Mouse (Mus musculus) right cerebral cortex, adult 18-20 months (tissue): Measurements from ENCODE around the gene Zfp664.

Experiments used
- DNase-seq: peaks from one replicate; pipeline ENCODE4 v3.0.0; 2022; ENCODE audit warnings: mixed read lengths

Zfp664 gene

GRCm38 (mm10) chr5:124873096-124873495, 10.6 kb downstream of the Zfp664 start:
- DNase-seq, result no peak

- DNase-seq, result no peak
These were observed 11.6 kb downstream of the Zfp664 start for GRCm38 (mm10) chr5:124873890-124874601.

DNA sequence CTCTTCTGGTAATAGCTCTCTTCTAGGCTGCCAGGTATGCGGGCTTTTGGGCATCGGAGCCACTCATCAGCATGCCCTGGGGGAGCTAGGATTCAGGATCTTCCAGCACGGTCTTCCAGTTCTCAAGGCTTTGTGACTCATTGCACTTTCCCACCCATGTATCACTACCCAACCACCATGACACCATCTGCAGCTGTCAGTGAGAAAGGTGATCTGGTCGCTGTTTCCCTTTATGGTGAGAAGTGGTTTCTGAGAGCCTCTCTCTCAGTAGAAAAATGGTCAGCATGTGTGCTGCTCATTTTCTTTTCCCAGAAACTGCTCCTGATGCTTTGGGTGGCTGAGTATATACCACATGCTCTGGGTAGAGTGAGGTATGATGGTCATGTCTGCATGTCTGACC, 16.8 kb downstream of the Zfp664 start:
- DNase-seq, result no peak

GRCm38 (mm10) chr5:124879801-124880200, 17.3 kb downstream of the Zfp664 start:
- DNase-seq, result no peak

DNA sequence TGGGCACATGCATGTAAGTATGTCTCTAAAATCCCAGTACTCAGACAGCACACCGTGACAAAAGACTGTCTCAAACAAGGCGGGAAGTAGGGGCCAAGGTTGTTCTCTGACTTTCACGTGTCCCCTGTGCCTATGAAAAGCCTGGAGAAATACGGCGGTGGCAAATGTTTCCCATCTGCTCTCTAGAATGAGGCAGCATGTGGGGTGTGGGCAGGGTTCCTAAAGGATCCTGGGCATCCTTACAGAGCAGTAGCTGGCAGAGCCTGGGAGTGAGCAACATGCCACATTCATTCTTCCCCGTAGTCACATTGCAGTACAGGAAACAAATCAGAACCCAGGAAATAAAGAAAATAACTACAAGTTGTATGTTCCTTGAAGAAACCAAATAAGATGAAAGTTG, 21.4 kb downstream of the Zfp664 start:
- DNase-seq, result peak; percentile 74

- DNase-seq, result no peak
These were observed 26.2 kb downstream of the Zfp664 start for GRCm38 (mm10) chr5:124888661-124889060.

DNA sequence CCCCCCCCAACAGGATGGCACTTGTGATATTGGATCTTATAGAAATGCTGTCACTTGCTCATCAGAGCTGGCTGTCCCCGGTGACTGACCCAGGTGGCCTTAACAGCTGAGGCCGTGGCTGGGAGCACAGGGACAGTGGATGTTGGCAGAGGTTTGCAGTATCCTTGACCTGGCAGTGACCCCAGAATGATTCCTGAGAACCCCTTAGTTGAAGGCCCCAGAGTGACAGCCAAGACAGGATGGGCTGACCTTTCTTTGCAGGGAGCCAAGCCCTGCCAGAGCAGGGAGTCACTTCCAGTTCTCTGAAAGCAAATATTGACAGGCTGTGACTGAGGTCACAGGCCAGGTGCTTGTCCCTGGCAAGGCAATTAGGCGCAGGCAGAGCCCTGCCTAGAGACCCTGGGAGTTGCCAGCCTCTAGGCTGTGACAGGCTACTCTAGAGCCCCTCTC, 29.5 kb downstream of the Zfp664 start:
- no peak for DNase-seq

DNA sequence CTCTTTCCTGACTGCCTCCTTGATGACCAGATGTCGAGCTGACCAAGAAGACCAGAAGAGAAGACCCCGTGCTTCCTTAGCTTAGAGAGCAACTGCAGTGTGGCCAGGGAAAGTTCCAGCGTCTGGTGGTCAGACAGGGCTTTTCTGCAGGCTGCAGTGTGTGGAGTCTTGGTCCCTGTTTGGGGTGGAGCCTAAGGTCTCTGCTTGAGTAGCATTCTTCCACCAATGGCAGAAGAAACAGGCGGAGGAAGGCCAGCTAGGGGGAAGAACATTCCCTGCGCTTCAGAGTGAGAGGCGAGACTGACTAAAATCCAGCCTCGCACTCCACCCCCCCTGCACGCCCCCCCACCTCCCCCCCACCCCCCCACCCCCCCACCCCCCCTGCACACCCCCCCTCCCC, 33.6 kb downstream of the Zfp664 start:
- no peak for DNase-seq

- peak; percentile 82 for DNase-seq
These were observed 37.6 kb downstream of the Zfp664 start for GRCm38 (mm10) chr5:124899945-124900631.

DNA sequence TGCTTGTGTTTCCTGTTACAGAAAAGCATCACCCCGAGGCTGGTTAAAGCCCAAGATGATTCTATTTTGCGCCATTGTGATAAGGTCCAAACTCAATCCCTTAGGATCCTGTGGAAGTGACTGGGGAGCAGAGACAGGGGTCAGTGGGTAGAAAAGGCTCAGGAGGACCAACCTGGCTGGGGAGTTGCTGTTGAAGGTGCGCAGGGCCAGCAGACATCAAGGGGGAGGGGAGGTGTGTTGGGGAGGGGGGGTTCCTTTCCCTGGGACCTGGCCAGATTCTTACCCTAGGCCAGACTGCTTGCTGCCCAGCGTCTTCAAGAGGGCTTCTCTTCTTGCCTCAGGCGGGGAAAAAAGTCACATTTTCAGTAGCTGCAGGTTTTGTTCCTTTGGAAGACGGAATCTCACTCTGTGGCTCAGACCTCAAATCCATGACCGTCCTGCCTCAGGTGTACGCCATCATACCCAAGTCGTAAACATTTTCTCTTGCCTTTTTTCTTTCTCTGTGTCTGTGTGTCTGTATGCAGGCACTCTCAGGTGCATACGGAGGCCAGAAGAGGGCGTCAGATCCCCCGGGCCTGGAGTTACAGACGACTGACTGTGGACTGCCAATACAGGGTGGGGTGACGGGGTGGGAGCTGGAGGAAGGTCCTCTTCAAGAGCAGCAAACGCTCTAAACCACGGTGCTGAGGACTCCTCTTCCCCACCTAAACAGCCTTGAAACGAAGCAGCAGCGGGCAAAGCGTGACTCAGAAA, 38.4 kb downstream of the Zfp664 start:
- DNase-seq, result no peak

DNA sequence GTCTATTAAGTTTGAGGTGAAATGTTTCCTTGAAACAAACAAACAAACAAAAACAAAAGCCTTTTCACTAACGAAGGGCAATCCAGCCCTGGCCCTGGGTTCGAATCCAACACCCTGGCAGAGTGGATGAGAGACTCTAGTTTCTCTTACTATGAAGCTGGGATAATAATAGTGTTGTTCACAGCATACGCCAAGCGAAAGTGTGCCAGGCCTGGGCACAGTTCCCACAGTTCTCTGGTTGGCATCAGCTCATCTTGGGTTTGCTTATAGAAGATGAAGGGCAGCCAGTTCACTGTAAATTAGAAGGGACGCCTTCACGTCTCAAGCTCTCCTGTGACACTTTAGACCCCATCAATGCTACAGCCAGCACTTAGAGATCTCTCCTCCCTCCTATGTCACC, 39.2 kb downstream of the Zfp664 start:
- DNase-seq, result peak; percentile 54

DNA sequence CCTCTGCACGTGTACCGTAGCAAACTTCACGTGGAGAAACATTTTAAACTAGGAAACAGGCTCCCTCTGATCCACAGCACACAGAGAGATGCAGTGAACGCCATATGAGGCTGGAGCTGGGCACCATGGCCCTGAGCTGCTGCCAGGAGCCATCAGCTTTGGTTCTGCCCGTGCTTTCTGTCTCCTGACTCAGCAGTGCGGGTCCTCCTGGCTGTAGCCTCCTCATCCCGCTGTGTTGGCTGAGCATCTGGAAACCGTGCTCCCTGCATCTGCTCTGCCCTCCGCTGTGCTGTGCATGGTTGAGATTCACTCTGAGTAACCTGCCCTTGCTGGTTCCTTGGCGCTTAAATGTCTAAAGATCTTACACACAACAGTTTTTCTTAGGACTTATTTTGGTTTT, 39.7 kb downstream of the Zfp664 start:
- DNase-seq, result no peak

DNA sequence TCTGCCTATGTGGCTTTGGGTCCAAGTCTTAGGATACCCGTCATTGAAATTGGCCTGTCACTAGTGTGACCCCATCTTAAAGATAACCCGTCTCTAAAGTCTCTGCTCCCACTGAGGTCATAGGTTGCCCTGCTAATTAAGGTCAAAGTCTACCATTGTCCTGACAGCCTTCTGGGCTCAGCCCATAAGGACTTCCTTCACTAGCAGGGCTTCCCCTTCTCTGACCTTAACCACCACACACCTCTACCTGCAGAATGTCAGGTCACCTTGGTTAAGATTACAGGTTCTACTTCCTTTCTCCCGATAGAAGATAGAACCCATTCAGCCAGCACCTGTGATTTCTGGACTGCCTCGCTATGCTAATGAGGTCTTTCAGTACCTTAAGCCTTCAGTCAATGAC, 41.4 kb downstream of the Zfp664 start:
- DNase-seq, result no peak

DNA sequence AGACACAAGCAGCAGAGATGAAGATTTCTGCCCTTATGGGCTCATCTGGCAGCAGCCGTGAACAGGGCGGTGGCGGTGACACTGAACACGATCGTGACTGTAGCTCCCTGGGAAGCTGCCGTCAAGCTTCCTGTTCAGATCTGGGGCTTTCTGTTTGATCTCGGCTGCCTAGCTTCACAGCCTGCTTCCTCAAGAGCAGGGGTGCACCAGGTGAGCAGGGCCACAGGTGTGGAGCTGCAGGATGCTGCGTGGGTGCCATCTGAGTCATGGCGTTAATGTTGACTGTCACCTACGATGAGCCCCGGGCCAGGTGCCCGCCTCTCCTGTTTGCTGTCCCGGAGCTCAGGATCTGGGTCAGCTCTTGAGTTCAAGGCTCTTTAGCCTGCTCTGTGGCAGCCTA, 44.4 kb downstream of the Zfp664 start:
- DNase-seq, result no peak

DNA sequence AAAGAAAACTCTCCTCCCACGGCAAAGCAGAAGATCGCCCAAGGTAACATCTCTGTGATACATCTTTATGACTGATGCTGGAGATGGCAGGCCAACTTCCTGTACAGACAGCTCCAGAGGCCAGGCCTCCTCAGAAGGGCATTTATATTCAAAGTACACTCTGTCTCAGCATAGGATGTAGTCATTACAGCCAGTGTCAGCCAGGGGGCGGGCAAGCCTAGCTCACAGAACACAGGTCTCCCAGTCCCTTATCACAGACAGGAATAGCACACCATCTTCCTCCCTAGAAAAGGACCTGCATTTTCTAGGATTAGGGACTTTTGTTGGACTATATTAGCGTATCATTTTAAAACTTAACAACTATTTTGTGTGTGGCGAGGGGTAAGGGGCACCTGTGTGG, 46.4 kb downstream of the Zfp664 start:
- DNase-seq, result peak; percentile 73

- DNase-seq, result no peak
These were observed 49.8 kb downstream of the Zfp664 start for GRCm38 (mm10) chr5:124912276-124912675.

GRCm38 (mm10) chr5:124912946-124913933, 50.7 kb downstream of the Zfp664 start:
- no peak for DNase-seq

DNA sequence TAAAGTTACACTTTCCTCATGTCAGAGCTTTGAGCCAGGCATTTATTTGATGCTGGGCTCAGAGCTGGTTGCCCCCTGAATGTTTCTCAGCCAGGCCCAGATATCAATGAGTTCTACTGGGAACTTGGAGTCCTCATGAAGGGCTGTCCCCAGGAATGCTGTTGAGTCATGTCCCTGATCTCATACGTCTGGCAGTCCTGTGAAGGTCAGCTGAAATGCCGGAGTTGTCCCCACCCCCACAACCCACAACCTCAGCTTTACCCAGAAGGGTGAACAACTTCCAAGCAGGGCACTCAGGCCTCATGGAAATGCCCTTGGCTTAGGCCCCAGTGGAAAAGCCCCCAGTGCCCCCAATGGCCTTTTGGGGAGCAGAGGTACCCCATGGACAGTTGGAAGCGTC, 57.3 kb downstream of the Zfp664 start:
- no peak for DNase-seq

DNA sequence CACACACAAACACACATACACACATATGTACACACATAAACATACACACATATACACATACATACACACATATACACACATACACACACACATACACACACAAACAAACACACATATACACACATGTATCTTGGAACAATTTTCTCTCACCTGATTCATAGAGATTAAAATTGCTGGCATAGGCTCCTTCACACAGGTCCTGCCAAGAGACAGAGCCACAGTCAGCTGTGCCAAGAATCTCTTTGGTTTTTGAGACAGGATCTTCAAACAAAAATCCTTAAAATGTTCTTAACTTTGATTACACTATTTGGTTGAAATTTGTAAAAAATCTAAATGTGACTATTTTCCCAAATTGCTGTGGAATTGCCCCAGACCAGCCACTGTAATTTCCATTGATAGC, 58.9 kb downstream of the Zfp664 start:
- no peak for DNase-seq

DNA sequence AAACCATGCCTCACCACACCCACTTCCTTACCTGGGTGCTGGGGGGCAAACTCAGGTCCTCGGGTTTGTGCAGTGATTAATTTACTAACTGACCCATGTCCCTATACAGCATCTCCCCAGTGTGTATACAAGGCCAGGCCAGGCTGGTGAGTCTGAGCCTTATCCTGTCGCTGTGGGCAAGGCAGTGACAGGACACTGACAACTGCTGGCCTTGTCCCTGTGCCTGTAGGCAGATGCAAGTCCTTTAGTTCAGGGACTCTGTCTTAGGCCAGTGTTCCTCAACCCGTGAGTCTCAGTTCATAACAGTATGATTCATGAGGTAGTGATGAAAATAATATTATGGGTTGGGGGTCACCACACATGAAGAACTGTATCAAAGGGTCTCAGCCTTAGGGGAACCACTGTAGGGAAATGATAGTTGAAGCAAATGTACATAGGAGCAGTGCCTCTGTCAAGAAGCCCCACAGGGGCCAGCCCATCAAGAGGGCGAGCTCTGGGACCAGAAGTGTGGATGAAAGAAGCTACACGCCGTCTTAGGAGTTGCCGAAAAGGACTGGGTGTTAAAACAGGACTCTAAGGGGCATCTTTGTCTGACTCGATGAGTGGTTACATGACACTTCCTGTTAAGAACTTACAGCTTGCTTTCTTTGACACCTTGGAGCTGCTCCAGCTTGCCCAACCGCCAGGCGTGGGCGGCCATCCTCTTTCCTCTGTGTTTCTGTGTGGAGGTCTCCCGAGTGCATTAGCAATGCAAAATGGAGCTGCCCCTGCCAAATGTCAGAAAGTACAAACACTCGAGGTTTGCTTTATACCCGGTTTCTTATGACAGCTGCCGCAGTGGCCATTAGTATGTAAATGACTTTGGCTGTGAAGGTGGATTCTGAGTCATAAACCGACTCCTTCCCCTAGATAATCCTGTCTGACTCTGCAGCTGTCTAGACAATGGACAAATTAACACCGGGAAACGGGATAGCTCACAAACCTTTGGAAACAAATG, 60.2 kb downstream of the Zfp664 start:
- DNase-seq, result peak; percentile 57

- no peak for DNase-seq
These were observed 67.0 kb downstream of the Zfp664 start for GRCm38 (mm10) chr5:124929425-124930054.
